Mouse (Mus musculus): ENCODE data around the gene 1700018G05Rik.
"Not testable (repeated sequence)": the region's sequence is repeated elsewhere in the genome, so short reads cannot be mapped to it uniquely, and the experiment has no call there.

DNA sequence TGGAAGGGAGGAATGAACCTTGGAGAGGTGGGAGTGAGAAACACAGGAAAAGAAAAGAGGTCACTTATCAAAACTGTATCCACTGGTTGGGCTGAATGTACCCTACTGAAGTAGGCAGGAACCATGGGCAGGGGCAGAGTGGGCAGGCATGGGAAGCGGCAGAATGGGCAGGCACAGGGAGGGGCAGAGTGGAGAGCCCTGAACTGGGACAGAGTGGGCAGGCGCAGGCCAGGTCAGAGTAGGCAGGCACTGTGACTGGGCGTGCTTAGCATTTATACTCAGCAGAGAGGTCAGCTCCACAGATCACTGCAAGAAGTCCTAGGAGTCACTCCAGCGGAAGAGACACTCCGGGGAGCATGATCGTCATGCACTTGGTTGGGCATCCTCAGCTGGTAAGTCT is at the start of gene 1700018G05Rik:
- not testable (repeated sequence) for TF ChIP-seq POLR2A (IDR thresholded peaks at IDR 0.05; ENCODE audit: low read depth, low read length); CTCF (conservative IDR thresholded peaks at IDR 0.05; ENCODE audit: insufficient read depth, insufficient read length, low read depth, low read length)

All from kidney, adult 2 months (tissue).